Mouse (Mus musculus): ENCODE results near the gene Cenpc1. TPM values are rescaled to one million over a fixed set of nuclear protein-coding genes. Genes with fewer than 3 reads are reported as not detected.

The Cenpc1 gene
- polyA plus RNA-seq, 1 experiment = 13.3 TPM

DNA sequence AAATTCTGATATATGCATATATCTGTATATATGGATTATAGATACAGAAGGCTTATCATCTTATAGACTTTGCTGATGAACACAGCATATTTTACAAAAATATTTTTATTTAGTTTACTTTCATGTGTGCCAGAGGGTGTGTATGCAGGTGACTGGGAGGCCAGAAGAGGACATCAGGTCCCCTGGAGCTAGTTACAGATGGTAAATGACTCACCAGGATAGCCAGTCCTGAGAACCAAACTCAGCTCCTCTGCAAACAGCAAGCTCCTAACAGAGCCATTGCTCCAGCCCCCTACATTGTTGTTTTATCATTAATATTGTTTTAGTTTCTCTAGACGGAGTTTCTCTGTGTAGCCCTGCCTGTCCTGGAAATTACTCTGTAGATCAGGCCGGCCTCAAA, 35.6 kb downstream of the Cenpc1 start:
- no peaks in the 10 kb centered on the region for H3K4me1 ChIP-seq (ENCODE audit: control insufficient read depth, insufficient read depth, low read length)
- TF ChIP-seq POLR2A (IDR thresholded peaks at IDR 0.05; ENCODE audit: extremely low read depth, insufficient read depth, low read length) = no peak
- no peak for TF ChIP-seq CTCF (IDR thresholded peaks at IDR 0.05; ENCODE audit: extremely low read depth, insufficient read depth, low read length)
- H3K4me3 ChIP-seq (ENCODE audit: insufficient read depth, low read length) = no peak overlapping the region

DNA sequence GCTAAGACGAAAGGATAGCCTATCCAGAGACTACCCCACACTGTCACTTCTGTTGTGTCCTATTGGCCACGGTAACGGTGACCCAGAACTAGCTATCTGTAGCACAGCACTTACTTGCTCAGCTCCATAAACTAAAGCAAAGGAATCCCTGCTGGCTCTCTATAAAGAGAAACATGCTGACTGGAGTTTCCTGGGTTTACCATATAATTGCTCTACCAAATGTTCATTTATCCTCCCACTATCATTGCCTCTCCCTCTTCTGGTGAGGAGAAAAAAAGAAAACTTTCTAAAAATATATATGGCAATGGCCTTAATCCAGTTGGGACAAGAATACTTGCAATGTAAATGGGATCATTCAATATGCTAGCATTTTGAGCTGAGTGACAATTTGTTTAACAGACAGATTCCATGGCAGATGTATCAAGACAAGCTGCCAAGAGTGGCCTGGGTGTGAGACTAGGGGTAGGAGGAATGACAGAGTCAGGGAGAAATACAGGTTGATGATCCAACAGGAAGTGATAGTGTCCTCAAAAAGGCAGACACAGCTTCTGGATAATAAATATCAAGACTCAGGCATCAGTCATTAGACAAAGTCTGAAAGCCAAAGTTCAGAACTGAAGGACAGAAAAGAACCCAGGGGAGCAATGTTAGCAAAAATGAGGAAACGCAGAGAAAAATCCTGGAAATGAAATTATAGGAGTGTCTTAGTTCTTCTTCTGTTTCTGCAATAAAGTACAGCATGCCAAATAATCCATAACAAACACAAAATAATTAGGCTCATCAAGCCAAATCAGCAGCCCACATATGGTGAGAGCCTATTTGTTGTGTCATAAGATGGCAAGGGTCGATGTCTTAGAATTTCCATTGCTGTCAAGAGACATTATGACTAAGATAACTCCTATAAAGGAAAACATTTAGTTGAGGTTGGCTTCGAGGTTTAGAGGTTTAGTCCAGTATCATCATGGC, 68.6 kb downstream of the Cenpc1 start:
- H3K27ac ChIP-seq (ENCODE audit: insufficient read depth, low read length) = no peak overlapping the region
- TF ChIP-seq POLR2A (IDR thresholded peaks at IDR 0.05; ENCODE audit: extremely low read depth, insufficient read depth, low read length) (no peak), CTCF (IDR thresholded peaks at IDR 0.05; ENCODE audit: extremely low read depth, insufficient read depth, low read length) (no peak)

More for the DNA sequence above, 35.6 kb downstream of the Cenpc1 start:
- H3K27ac ChIP-seq (ENCODE audit: insufficient read depth, low read length) = no peak overlapping the region

DNA sequence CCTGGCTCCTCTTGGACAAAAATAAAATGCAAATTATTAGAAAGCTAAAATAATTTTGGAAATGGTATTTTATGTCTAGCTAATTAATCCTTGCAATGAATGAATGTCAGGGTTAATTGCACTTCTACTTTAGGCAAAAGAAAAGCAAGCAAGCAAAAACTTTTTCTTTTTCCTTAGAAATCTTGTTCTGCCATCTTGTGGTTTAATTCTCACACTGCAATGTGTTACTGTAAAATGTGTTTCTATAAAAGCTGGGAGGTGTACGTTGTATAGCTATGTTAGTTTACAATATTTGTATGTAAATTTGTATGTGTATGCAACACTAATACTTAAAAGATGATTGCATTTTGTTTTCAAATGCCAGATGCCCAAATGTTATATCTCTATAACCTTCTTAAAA, 70.8 kb downstream of the Cenpc1 start:
- H3K4me1 ChIP-seq (ENCODE audit: control insufficient read depth, insufficient read depth, low read length) = no peaks in the 10 kb centered on the region
- no peak overlapping the region for H3K27ac ChIP-seq (ENCODE audit: insufficient read depth, low read length)
- TF ChIP-seq CTCF (IDR thresholded peaks at IDR 0.05; ENCODE audit: extremely low read depth, insufficient read depth, low read length) (no peak), POLR2A (IDR thresholded peaks at IDR 0.05; ENCODE audit: extremely low read depth, insufficient read depth, low read length) (no peak)
- H3K4me3 ChIP-seq (ENCODE audit: insufficient read depth, low read length) = no peak overlapping the region

More for the DNA sequence above, 68.6 kb downstream of the Cenpc1 start:
- no peak overlapping the region for H3K4me3 ChIP-seq (ENCODE audit: insufficient read depth, low read length)
- no peaks in the 10 kb centered on the region for H3K4me1 ChIP-seq (ENCODE audit: control insufficient read depth, insufficient read depth, low read length)

DNA sequence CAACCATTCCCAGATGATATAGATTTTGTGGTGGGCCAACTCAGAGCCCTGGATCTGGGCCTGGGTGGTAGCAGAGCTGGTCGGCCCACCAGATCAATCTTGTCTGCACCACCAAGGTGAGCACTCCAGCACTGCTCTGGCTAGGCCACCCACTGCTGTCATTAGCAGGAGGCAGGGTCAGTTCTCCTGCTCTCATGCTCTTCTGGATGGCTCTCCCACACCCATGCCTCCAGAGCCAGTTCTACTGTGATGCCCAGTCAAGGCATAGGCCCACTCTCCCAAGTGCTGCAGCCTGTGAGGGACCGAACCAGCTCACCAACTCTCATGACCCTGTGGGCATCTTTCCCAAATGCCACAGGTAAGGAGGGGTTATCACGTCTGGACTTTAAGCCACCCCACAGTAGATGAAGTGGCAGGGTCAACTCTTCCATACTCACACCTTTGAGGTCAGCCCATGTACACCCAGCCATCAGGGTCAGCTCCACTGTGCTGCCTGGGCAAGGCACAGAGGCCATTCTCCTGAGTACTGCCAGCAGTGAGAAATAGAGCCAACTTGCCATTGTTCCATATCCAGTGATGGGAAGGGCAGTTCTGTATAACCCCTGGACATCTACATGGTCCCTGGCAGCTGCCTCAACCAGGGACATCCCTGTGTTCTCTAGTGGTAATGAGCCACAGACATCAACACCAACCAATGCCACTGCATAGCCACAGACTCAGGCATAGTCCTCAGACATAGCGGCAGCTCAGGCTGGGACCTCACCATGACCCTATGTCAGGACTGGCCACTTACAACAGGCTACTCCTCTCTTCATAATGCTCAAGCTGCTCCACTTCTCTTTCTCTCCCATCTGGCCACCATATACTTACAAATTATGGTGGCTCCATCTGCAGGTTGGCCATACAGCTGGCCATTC, 72.3 kb downstream of the Cenpc1 start:
- no peak overlapping the region for H3K27ac ChIP-seq (ENCODE audit: insufficient read depth, low read length)
- H3K4me3 ChIP-seq (ENCODE audit: insufficient read depth, low read length) = no peak overlapping the region
- no peak for TF ChIP-seq CTCF (IDR thresholded peaks at IDR 0.05; ENCODE audit: extremely low read depth, insufficient read depth, low read length)
- TF ChIP-seq POLR2A (IDR thresholded peaks at IDR 0.05; ENCODE audit: extremely low read depth, insufficient read depth, low read length) = no peak
- no peaks in the 10 kb centered on the region for H3K4me1 ChIP-seq (ENCODE audit: control insufficient read depth, insufficient read depth, low read length)

DNA sequence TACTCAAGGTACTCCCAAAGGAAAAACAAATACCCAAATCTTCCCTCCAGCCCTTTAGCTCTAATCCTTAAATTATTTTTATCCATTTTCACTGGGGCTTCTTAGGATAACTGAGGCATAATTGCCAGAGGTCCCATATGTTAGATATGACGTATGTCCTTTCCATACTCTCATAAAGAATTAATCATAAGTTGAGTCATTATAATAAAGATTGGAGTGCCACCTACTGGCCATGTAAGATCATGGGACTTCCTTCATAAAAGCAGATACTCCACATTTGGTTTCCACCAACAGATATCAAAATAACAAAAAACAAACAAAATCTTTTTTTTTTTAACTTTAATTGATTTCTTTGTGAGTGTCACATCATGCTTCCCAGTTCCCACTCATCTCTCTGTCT, 73.3 kb downstream of the Cenpc1 start:
- no peak overlapping the region for H3K4me3 ChIP-seq (ENCODE audit: insufficient read depth, low read length)
- H3K4me1 ChIP-seq (ENCODE audit: control insufficient read depth, insufficient read depth, low read length) = no peaks in the 10 kb centered on the region
- no peak overlapping the region for H3K27ac ChIP-seq (ENCODE audit: insufficient read depth, low read length)
- TF ChIP-seq POLR2A (IDR thresholded peaks at IDR 0.05; ENCODE audit: extremely low read depth, insufficient read depth, low read length) (no peak), CTCF (IDR thresholded peaks at IDR 0.05; ENCODE audit: extremely low read depth, insufficient read depth, low read length) (no peak)

DNA sequence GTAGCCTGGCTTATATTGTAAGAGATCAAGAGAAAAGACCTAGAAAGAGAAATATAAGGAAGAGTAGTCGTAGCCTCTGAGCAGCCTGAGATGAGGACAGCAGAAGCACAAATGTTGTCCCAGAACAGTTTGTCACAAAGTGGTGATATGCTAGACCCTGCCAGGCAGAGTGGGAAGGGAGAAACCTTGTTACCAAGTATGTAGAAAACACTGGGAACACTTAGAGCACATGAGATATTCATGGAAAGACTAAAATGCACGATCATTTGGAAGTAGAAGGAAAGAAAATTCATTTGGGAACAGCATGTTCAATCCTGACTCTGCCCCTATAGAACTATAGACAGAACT, 77.9 kb downstream of the Cenpc1 start:
- H3K4me3 ChIP-seq (ENCODE audit: insufficient read depth, low read length) = no peak overlapping the region
- TF ChIP-seq CTCF (IDR thresholded peaks at IDR 0.05; ENCODE audit: extremely low read depth, insufficient read depth, low read length) (no peak), POLR2A (IDR thresholded peaks at IDR 0.05; ENCODE audit: extremely low read depth, insufficient read depth, low read length) (no peak)
- H3K4me1 ChIP-seq (ENCODE audit: control insufficient read depth, insufficient read depth, low read length) = no peaks in the 10 kb centered on the region
- no peak overlapping the region for H3K27ac ChIP-seq (ENCODE audit: insufficient read depth, low read length)

DNA sequence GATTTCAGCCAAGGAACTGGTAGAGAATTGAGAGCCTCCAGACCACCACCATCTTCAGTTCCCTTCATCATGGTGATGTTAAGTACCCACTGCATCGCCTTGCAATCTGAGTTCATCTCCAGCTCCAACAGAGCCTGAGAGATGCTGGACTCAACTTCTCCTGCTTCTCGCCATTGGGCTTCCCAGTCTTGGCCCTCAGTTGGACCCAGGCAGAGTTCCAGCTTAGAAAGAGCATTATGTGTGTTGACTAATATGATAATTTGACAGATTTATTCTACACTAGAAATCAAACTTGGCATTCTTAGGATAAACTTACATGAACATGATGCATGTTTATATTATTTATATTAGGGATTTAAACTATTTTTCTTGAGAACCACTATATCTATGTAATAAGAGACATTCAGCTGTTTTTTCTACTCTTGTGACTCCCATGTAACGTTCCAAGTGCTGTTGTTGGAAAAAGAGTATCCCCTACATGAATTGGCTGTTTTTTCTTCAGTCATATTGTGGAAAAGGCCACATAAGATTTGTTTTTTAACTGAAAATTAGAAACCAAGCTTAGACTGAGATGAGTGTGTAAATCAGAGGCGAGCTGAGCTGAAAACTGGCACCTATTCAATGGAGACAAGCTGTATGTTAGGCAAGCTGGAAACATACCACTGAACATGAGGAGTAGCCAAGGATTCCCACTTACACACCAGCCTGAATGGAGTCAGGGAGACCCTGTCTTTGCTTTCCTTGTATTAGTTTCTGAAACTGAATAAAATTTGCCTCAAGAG, 78.5 kb downstream of the Cenpc1 start:
- TF ChIP-seq CTCF (IDR thresholded peaks at IDR 0.05; ENCODE audit: extremely low read depth, insufficient read depth, low read length) = no peak
- TF ChIP-seq POLR2A (IDR thresholded peaks at IDR 0.05; ENCODE audit: extremely low read depth, insufficient read depth, low read length) = no peak
- H3K4me3 ChIP-seq (ENCODE audit: insufficient read depth, low read length) = no peak overlapping the region
- H3K27ac ChIP-seq (ENCODE audit: insufficient read depth, low read length) = no peak overlapping the region
- no peaks in the 10 kb centered on the region for H3K4me1 ChIP-seq (ENCODE audit: control insufficient read depth, insufficient read depth, low read length)

DNA sequence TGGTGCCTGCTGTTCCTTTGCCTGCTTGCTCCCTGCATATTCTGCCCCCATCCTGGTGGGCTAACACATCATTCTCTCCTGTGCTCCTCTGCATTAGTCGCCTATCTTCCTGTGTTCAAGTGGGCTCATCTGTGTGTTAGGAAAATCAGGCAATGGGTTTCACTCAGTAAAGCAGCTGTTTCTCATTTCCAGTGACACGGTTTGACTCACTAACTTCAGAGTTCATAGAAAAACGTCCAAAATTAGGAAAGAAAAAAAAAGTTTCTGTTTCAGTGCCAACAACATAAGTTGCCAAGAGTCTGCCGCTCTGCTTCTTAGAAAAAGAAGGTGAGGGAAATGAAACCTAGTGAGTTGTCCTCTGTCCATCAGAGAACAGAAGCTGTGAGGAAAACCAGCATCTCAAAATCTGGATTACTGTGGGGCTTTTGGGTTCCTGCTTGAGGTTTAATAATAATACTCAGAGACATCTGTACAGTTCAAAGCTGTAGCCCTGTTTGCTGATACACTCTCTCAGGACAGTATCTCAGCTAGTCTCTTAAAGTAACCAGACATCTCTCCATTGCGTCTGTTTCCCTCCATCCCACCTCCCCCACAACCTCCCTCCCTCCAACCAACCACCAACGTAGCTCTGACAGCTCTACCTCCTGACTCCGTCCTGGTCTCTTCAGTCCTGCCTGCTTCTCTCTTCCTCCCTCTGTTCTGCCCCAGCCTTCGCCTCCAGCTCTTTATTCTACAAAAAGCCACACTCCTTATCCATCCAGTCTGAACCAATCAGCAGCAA, 87.5 kb downstream of the Cenpc1 start:
- H3K4me1 ChIP-seq (ENCODE audit: control insufficient read depth, insufficient read depth, low read length) = peaks cover 2% of the 10 kb centered on the region
- H3K27ac ChIP-seq (ENCODE audit: insufficient read depth, low read length) = no peak overlapping the region
- no peak overlapping the region for H3K4me3 ChIP-seq (ENCODE audit: insufficient read depth, low read length)
- TF ChIP-seq CTCF (IDR thresholded peaks at IDR 0.05; ENCODE audit: extremely low read depth, insufficient read depth, low read length) (no peak), POLR2A (IDR thresholded peaks at IDR 0.05; ENCODE audit: extremely low read depth, insufficient read depth, low read length) (no peak)
